In the genomic region with DNA sequence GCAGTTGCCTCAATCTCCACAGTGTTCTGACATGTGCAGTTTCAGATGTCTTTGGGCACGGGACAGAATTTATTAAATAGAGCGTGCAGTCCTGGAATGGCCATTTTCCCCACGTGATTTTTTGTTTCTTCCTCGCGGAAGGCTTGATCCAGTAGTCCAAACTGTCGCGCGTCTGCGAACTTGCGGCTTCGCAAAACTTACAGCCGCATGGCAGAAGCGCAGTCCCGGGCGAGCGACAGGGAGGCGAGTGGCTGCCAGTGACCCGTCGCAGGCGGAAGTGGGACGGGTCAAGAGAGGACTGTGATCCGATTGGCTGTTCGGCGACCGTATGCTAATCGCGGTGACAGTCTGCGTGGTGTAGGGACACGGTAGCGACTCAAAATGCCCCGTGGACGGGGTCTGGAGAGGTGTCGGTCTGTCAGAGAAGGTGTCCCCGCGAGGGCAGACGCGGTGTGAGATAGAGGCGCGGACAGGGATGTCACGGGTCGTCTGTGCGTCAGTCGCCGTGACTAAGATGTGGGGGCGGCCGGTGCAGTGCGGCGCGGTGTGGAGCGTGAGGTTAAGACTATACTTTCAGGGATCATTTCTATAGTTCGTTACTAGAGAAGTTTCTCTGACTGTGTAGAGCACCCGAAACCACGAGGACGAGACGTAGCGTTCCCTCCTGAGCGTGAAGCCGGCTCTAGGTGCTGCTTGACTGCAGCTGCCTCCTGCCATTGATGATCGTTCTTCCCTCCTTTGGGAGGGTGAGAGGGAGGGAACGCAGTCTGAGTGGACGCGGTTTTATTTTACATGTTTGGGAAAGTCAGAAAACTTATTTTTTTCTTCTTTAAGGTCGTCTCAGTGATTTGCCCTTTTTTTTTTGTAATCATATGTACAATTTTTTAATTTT, we compare ENCODE assay signal across 8 mouse cellular contexts.
A peak's percentile ranks its signal among the peaks of the same experiment; 100 is the strongest.
DNase-seq lines count a peak whose midpoint lies in the region; ATAC-seq lines count a peak whose summit lies in the region.
"Not testable (repeated sequence)": the region's sequence is repeated elsewhere in the genome, so short reads cannot be mapped to it uniquely, and the experiment has no call there.

No protein-coding gene starts in this region.

- ATAC-seq in megakaryocyte progenitor cell, adult 5-6 weeks (replicated peaks; ENCODE audit: poor library complexity) = peak; percentile 93

- intact Hi-C loops in gastrocnemius, postnatal 14 days (cut with DNase I; ENCODE audit: low total_unique reads); left cerebral cortex, postnatal 10 days (cut with DNase I): not testable (repeated sequence)

- peak; percentile 84 to 91 for DNase-seq in adrenal gland, adult (ENCODE audit: inconsistent age in 2 of 2, low spot score in 1 of 2)
- peak; percentile 79 for DNase-seq in embryo, embryonic 10.5 days (ENCODE audit: low spot score)
- peak; percentile 77 for DNase-seq in gastrocnemius, postnatal 14 days
- DNase-seq in induced T-regulatory cell, adult 2 months (ENCODE audit: low read depth) = peak; percentile 82
- DNase-seq in left cerebral cortex, postnatal 10 days (ENCODE audit: extremely low spot score in 1 of 2, low spot score in 2 of 2) = peak; percentile 49 to 78
- DNase-seq in right cerebral cortex, postnatal 10 days (ENCODE audit: low spot score in 2 of 2) = peak; percentile 73 to 75
- peak; percentile 65 for DNase-seq in urinary bladder, postnatal 14 days (ENCODE audit: low spot score)

Comparison
In these comparisons a context has a peak if more than half of its experiments do, and no peak if none do; other contexts are left out.
1. Peak in every context shown above with its lines: DNase-seq and ATAC-seq.